Mouse (Mus musculus): ENCODE measurements around the gene Ppm1f.
"Not testable (repeated sequence)": the region's sequence is repeated elsewhere in the genome, so short reads cannot be mapped to it uniquely, and the experiment has no call there.

The Ppm1f gene

DNA sequence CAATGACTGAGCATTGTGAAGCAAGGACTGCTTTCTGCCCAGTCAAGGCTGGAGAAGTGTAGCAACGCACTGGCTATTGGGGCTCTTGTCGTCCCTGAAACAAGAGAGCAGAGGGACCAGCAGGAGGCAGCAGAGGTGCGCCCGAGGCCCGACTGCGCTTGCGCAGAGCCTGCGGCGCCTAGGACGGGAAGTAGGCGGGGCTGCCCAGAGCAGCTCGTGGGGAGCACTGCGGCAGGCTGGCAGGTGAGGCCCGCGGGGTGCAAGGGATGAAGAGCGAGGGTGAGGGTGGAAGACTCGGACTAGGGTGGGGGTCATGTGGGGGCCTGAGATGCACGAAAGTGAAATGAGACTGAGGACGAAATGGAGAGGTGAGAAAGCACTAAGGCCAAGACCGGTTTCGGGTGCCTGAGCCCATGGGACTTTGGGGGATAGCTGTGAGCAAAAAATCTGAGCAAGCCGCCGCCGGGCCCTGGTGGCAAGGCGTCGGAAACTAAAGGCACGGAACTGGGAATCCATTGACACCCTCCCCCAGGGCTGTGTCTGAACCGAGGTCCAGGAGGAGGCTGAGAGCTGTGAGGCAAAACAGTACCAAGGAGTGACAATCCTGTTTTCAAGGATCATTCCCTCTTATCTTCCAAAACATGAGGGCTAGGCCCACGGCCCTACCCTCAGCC, at the start of gene Ppm1f:
Gene Ppm1f, plus strand, starts transcription at position 88 of the 674 bp plus-strand sequence.
- peak; percentile 95 for DNase-seq

DNA sequence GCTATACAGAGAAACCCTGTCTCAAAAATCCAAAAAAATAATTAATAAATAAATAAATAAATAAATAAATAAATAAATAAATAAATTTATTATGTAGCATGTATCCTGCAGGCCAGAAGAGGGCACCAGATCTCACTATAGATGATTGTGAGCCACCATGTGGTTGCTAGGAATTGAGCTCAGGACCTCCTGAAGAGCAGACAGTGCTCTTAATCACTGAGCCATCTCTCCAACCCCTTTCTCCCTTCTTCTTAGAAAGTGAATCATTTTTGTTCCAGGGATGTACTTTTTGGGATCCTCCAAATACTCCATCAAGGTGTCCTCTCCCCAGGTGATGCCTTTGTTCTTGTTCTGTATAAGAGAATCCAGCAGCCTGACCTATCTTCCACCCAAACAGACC, 47.1 kb upstream of the Ppm1f start:
- no peak for DNase-seq

DNA sequence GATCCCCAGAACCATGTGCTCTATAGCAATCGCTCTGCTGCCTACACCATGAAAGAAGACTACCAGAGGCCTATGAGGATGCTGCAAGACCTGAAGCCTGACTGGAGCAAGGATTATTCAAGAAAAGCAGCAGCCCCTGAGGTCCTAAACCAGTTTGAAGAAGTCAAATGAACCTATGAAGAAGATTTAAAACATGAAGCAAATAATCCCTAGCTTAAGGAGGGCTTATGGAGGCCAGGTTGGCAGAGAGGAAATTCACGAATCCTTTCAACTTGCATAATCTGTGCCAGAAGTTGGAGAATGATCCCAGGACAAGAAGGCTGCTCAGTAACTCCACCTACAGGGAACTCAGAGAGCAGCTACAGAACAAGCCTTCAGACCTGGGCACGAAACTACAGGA, 43.9 kb upstream of the Ppm1f start:
- no peak for DNase-seq

DNA sequence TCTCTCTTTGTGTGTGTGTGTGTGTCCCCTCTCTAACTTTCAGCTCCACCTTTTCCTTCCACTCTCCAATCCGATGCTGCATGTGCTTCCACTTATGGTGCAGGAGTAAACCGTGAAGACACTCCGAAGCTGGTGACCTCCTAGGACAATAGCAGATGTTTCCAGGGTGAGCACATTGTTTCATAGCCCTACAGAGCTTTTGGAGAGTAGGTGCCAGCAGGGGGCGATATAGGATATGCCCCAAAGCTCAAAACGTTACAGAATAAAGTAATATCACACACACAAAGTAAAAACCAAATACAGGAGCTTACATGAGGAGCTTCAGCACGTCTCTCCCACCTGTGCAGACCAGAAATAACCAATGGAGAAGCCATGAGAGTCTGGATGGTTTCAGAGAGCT, 41.4 kb upstream of the Ppm1f start:
- DNase-seq, result peak; percentile 22

DNA sequence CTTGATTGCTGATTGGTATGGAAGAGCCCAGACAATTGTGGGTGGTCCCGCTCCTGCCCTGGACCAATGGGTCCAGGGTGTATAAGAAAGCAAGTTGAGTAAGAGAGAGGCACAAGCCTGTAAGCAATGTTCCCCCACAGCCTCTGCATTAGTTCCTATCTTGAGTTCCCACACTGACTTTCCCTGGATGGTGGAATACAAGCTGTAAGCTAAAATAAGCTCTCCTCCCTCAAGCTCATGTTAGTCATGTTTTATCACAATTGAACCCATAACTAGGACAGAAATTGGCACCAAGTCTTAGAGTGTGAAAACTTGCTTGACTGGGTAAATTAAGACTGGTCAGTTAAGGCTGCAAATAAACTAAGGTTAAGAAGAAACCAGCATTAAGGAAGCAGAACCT, 40.7 kb upstream of the Ppm1f start:
- peak; percentile 11 for DNase-seq

DNA sequence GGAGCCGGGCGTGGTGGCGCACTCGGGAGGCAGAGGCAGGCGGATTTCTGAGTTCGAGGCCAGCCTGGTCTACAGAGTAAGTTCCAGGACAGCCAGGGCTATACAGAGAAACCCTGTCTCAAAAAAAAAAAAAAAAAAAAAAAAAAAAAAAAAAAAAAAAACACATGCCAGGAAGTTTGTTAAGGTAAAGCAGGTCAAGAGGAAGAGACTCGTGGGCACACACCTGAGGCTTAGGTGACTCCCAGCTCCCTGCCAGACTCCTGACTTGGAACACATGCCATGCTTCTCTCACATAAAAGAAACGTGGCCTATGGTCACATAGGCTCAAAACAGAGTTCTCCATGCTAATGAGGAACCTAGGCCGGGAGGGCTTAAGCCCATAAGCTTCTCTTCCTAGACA, 40.2 kb upstream of the Ppm1f start:
- not testable (repeated sequence) for DNase-seq

DNA sequence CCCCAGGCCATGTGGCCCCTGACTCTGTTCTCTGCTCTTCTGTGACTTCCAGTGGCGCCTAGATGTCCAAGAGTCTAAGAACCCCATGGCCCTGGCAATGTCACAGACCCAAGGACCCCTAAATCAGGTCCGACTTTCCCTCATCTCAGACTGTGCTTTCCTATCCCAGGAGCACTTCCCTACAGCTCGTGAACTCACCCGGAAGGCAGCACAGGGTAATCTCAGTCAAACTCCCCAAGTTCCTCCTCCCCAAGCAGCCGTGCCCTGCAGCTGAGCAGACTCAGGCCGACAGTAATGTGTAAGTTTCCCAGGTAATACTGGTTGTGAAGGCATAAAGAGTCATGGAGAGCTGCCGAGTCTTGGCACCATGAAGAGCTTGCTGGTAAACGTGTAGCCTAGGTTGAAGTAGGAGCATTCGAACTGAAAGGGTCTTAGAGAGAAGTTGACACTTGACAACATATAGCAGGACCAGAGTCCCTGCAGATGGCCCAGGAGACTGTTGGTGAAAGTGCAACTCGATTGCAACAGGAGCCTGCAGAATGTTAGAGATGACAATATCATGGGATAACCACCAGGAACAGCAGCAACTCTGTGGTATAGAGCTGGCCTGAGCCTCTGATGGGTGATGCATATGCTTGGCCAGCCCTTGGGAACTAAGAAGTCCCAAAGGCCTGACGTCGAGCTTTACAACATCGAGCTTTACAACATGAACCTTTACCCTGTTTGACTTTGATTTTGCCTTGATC, 39.4 kb upstream of the Ppm1f start:
- no peak for DNase-seq

DNA sequence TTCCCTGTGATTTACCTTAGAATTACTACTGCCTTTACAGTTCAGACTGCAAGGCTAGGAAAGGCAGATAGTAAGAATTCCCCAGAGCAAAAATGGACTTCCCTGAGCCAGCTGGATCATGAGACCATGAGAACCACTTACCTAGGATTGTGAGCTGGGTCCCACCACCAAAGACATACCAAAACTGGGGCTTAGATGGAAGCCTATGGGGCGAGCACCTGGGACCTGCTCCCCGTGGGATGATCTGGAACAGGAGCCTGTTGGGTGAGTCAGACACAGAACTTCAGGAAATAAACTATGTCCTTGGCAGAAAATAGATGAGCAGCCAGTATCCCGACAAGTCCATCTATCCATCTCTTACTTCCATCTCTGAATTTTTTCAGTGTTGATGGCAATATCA, 34.0 kb upstream of the Ppm1f start:
- no peak for DNase-seq

DNA sequence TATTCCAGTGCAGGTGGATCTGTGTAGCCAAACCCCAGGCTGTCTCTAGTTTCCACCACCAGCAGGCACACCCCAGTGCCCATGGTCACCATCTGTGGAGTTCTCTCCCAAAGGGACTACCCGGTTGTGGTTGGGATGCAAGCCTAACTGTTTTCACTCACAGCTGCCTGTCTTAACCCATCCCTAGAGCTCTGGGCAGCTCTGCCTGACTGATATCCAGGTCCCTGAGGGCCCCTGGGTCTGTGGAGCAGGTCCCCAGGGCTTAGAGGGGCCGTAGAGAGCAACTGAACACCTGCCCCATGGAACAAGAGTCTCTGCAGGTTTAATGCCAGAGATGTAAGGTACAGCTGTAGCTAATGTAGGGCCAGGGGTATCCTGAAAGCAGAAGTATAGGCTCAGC, 32.3 kb upstream of the Ppm1f start, which contains the start of gene Igll1:
Gene Igll1, minus strand, starts transcription at position 8 of the 400 bp plus-strand sequence.
- DNase-seq, result no peak

DNA sequence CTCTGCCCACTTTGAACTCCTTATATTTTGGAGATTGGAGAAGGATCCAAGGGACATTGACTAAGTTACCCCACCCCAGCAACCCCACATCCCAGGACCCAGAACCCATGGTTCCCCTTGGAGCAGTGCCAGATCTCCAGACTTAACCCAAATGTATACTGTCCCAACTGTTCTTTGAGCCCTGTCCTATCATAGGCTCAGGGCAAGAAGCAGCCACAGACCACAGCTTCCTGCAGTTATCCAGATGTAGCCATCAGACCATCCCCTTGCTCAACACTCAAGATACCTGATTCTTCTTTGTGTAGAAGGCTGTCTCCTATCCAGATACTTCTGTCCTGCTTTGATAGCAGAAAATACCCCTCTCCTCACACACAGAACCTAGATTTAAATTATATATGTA, 31.1 kb upstream of the Ppm1f start:
- no peak for DNase-seq

DNA sequence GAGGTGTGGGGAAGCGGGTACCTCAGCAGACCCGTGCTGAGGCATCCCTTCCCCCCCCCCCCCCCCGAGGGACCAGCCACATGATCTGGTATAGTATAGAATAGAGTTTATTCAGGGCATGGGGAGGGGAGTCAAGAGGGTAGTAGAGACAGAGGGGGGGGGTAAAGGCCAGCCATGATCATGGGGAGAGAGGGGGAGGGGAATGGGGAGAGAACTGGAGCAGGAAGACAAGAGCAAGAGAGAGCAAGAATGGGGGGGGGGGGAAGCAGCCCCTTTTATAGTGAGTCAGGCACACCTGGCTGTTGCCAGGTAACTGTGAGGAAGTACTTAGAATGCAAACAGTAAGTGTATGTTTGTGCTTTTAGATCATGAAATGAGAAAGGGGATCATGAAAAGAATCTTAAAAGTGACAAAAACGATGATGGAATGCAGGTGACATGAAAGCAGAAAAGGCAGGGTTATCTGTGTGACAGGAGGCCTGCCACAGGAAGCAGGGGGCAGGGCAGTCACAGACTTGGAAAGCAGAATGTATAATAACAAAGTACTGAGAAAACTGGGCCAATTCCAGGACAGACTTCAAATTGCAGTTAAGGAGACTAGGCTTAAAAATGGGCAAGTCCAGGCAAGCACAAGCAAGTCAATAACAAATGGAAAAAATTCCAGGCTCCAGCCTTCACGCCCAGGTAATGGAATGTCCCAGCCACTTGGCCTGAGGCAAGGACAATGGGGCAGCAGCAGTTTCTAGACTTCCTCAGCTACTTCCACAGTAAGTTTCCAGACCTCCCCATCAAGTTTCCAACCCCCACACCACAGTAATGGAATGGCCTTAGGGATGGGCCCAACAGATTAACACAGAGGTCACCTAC, 30.3 kb upstream of the Ppm1f start:
- no peak for DNase-seq

DNA sequence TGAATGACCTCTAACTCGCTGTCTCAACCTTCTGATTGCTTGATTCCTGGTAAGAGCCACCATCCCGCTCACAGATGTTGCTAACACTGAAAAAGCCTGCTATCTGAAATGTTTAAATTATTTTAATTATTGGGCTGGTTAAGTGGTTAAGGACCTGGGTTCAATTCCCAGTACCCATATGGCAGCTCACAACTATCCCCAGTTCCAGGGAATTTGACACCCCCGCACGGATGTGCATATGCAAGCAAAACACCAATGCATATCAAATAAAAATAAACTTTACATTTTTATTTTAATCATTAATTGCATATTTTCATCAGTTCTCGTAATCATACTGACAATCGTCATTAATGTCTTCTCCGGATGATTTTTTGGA, 26.0 kb upstream of the Ppm1f start:
- DNase-seq, result no peak

DNA sequence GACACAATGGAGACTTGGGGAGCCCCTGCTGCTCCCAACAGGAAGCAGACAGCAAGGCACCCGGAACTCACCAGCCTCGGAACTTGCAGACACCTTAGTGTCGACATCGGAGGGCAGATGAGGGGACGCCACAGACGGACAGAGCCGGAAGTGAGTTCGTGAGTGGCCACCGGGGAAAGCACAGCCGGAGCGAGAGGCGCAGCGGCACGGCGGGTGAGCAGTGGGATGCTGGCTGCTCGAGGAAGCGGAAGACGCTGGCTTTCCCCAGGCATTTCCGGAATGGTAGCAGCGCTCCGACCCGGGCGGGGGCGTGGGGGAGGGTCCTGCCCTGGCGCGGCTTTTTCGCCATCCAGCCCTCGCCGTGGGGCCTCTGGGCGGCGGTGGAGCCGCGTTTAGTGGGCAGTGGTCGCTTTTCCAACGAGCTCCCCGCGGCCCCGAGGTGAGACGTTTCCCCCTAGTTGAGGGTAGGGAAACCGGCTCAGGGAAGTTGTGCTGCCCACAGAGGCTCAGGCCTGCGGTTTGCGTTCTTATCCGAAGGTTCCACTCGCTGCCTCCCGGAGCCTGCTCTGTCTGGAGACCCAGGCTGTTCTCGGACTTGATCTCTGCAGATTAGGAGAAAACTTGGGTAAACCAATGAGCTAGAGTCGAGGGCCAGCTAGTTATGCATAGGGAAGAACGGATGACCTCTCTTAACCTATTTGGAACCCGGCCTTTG, 25.5 kb upstream of the Ppm1f start, which contains the start of the genes Top3b and Vpreb1:
Gene Top3b, plus strand, starts transcription at position 120 of the 715 bp plus-strand sequence.
Gene Vpreb1, minus strand, starts transcription at position 227 of the 715 bp plus-strand sequence.
- DNase-seq, result peak; percentile 92

DNA sequence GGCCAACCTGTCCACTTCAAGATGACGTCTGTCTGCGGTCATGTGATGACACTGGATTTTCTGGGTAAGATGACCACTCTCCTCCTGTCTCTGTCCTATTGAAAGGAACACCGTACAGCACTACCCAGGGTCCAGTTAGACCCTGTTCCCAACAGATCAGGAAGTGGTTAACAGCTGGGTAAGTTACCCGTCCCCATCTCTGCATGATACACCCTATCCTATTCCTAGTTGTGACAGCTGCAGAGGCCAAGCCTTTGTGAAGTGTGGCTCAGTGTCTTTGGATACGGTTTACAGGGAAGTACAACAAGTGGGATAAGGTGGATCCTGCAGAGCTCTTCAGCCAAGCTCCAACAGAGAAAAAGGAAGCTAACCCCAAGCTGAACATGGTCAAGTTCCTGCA, 17.2 kb upstream of the Ppm1f start:
- DNase-seq, result no peak

DNA sequence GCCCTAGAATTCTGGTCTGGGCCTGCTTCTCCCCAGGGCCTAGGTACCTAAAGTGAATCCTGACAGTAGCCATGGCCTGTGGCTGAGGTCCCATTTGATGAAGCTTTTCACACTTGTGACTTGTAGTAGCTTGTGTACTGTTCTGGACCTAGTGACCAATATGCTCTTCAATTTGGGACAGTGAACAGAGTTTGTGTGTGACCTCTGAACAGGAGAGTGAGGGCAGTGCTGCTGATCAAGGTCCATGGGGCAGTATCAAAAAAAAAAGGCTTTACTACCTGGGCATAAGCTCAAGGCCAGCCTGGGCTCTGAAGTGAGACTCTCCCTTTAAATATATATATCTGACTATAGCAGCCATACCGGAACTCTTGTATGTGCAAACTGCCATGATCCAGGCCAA, 7.9 kb upstream of the Ppm1f start:
- no peak for DNase-seq

DNA sequence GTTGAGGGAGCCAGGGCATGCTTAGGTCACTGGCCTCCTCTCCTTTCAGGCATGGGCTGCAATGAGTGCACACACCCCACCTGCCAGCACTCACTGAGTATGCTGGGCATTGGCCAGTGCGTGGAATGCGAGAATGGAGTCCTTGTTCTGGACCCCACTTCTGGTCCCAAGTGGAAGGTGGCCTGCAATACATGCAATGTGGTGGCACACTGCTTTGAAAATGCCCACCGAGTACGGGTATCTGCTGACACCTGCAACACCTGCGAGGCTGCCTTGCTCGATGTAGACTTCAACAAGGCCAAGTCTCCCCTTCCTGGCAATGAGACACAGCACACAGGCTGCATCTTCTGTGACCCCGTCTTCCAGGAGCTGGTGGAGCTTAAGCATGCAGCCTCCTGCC, 3.9 kb upstream of the Ppm1f start:
- no peak for DNase-seq

DNA sequence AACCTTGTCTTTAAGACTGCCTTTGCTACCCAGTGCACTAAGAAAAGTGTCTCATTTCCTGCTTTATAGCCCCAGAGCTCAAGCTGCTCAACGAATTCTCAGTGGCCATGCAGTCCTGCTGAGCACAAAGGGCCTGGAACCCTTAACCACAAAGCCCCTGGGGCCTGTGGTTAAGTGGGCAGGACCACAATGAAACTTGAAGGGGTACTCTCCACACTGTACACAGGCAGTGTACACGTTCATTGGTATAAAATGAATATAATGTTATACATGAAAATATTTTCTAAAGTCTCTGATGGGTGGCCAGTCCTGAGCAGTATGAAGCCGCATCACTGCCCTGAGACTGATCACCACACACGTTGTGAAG, 271 bp upstream of the Ppm1f start:
- no peak for DNase-seq

DNA sequence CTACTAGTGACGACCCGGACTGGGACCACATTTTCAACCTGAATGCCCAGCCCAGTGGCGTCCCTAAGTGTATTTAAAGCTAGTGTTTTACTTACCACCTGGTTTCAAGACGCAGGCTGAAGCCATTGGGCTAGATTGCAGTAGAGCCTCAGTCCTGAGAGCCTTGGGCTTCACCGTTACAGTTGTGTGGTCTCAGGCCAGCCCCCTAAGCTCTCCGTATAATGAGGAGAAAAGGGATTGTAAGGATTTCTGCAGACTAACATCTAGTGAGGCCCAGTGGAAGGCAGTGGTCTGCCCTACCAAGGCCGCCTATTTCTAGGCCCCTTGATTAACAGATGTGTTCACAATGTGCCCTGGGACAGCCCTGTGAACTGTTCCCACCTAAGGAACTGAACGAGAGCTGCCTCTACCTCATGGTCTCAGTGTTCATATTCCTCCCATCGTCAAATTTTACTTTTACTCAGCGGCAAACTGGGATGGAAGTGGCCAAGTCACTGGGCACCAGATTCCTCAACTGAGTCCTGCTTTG, 851 bp downstream of the Ppm1f start:
- no peak for DNase-seq

DNA sequence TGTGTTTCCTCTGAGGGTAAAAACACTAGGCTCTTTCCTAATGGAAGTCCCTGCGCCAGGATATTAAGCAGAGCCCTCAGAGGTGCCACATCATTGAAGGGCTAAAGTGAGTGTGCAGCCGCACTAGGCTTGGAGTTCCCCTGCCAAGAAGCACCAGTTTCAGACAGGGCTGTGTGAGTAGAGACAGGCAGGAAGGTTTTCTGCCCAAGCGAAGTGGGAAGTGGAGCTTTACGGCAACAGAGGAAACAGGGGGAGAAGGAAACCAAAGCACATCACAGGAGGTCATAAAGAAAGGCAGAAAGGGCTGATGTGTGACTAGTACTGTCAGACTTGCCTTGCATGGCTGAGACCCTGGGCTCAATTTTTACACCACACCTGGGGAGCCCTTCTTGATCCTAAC, 6.1 kb downstream of the Ppm1f start:
- DNase-seq, result no peak

DNA sequence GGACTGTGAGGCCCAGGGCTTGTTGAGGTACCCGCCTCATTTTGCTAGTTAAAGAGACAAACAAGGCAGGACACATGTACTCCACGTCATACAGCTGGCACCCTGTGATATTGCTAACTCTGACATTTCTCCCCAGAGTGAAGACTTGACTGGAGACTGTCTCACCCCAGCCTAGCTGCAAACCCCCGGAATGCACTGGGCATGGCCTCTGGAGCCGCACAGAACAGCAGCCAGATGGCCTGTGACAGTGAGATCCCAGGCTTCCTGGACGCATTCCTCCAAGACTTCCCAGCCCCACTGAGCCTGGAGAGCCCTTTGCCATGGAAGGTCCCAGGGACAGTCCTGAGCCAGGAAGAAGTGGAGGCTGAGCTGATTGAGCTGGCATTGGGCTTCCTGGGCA, 6.9 kb downstream of the Ppm1f start:
- DNase-seq, result no peak

DNA sequence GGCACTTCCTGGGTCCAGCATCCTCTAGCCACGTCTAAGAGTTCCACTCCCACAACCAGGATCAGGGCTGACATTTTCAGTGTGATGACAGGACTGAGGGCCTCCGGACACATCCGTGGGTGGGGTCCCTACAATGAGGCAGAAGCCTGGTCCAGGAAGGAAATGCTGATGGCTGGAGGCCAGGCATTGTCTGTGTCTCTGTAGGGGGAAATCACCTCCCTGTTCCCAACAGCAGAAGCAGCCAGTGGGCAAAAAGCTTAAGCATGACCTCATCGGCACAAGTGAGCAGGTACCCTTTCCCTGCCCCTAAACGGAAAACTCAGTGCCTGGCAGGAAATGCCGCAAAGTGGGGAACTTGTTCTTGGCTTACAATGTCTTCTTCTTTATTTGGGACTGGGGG, 11.5 kb downstream of the Ppm1f start:
- no peak for DNase-seq

Measured in right cerebral cortex, adult 18-20 months (tissue).